Mouse (Mus musculus) kidney, adult 2 months (tissue): ENCODE data around the gene Rfx4. TPM values are rescaled to one million over a fixed set of nuclear protein-coding genes. Genes with fewer than 3 reads are reported as not detected.

Experiments
- DNase-seq: peaks from one replicate; pipeline ENCODE4 v3.0.0; 2021
- H3K27ac ChIP-seq: fragments of 200-500 bp; 2 replicates; pipeline ENCODE4 v1.5.1; 2012; ENCODE audit warnings: low read depth, low read length, control low read depth, inconsistent platforms; ENCODE audit not compliant: insufficient read depth
- H3K27me3 ChIP-seq: fragments of 200-500 bp; replicated peaks from 2 replicates; pipeline ENCODE4 v1.6.1; 2012; ENCODE audit warnings: mild to moderate bottlenecking, moderate library complexity, low read length, inconsistent platforms; ENCODE audit not compliant: control insufficient read depth, insufficient read depth
- H3K36me3 ChIP-seq: fragments of 200-500 bp; 2 replicates; pipeline ENCODE4 v1.6.1; 2012; ENCODE audit warnings: mild to moderate bottlenecking, moderate library complexity, low read length, inconsistent platforms; ENCODE audit not compliant: control insufficient read depth, insufficient read depth
- H3K4me1 ChIP-seq: fragments of 200-500 bp; 2 replicates; pipeline ENCODE4 v1.6.1; 2011; ENCODE audit warnings: low read length; ENCODE audit not compliant: control insufficient read depth, insufficient read depth
- H3K4me3 ChIP-seq: fragments of 200-500 bp; 2 replicates; pipeline ENCODE4 v1.5.1; 2011; ENCODE audit warnings: mild to moderate bottlenecking, low read depth, low read length, control low read depth; ENCODE audit not compliant: insufficient read depth
- CTCF ChIP-seq: fragments of 200-500 bp; conservative IDR thresholded peaks from 2 replicates; pipeline ENCODE4 v1.5.1; 2011; ENCODE audit warnings: low read depth, mild to moderate bottlenecking, control low read depth, low read length, moderate library complexity, mixed read lengths; ENCODE audit not compliant: insufficient read depth, insufficient read length
- POLR2A ChIP-seq: fragments of 200-500 bp; IDR thresholded peaks from one replicate; pipeline ENCODE4 v1.6.1; 2011; ENCODE audit warnings: low read depth, low read length, control low read depth
- WGBS: fragments of 180-500 bp; shearing (Covaris S2); methylation state at CpG from one replicate; pipeline ENCODE4 v1.1.7; 2018; 5-methylcytosine and 5-hydroxymethylcytosine counted together
- polyA plus RNA-seq: library from polyadenylated mRNA; depleted of rRNA; stranded (reverse); fragments of >200 nt; gene quantifications from 2 replicates; pipeline ENCODE4 v1.2.3, GENCODE M21; 2012

The Rfx4 gene
- polyA plus RNA-seq, 1 experiment, result 0.23 TPM

GRCm38 (mm10) chr10:84858371-84858770 is 102.5 kb downstream of the Rfx4 start:
- H3K27me3 ChIP-seq, result no peaks in the 10 kb centered on the region
- H3K36me3 ChIP-seq, result no peaks in the 10 kb centered on the region
- H3K27ac ChIP-seq, result no peak overlapping the region
- DNase-seq, result no peak
- TF ChIP-seq CTCF (no peak), POLR2A (no peak)
- no peak overlapping the region for H3K4me3 ChIP-seq
- H3K4me1 ChIP-seq, result no peaks in the 10 kb centered on the region
- WGBS, result 80% methylated on average over 8 of the region's 8 CpGs

- no peaks in the 10 kb centered on the region for H3K4me1 ChIP-seq
- H3K27me3 ChIP-seq, result no peaks in the 10 kb centered on the region
- 67% methylated on average over 14 of the region's 14 CpGs for WGBS
- H3K4me3 ChIP-seq, result no peak overlapping the region
- no peak overlapping the region for H3K27ac ChIP-seq
- H3K36me3 ChIP-seq, result no peaks in the 10 kb centered on the region
- DNase-seq, result no peak
- TF ChIP-seq CTCF (no peak), POLR2A (no peak)
These were observed 103.1 kb downstream of the Rfx4 start for GRCm38 (mm10) chr10:84858806-84859496.

GRCm38 (mm10) chr10:84859556-84860380 is 103.9 kb downstream of the Rfx4 start:
- Histone ChIP-seq H3K4me1 (no peaks in the 10 kb centered on the region), H3K27ac (no peak overlapping the region), H3K4me3 (no peak overlapping the region), H3K27me3 (no peaks in the 10 kb centered on the region), H3K36me3 (no peaks in the 10 kb centered on the region)
- WGBS, result 50% methylated on average over 13 of the region's 13 CpGs
- TF ChIP-seq POLR2A (no peak), CTCF (no peak)
- no peak for DNase-seq

GRCm38 (mm10) chr10:84863488-84863887 is 107.6 kb downstream of the Rfx4 start:
- TF ChIP-seq POLR2A, result no peak
- no peak for TF ChIP-seq CTCF
- Histone ChIP-seq H3K27ac (no peak overlapping the region), H3K36me3 (no peaks in the 10 kb centered on the region), H3K4me3 (no peak overlapping the region), H3K27me3 (no peaks in the 10 kb centered on the region), H3K4me1 (no peaks in the 10 kb centered on the region)
- 82% methylated on average over 6 of the region's 6 CpGs for WGBS
- DNase-seq, result no peak

- H3K4me1 ChIP-seq, result no peaks in the 10 kb centered on the region
- no peak overlapping the region for H3K27ac ChIP-seq
- WGBS, result 89% methylated on average over 7 of the region's 7 CpGs
- no peak for DNase-seq
- H3K4me3 ChIP-seq, result no peak overlapping the region
- no peaks in the 10 kb centered on the region for H3K36me3 ChIP-seq
- TF ChIP-seq POLR2A (no peak), CTCF (no peak)
- no peaks in the 10 kb centered on the region for H3K27me3 ChIP-seq
These were observed 111.7 kb downstream of the Rfx4 start for GRCm38 (mm10) chr10:84867577-84867976.

GRCm38 (mm10) chr10:84871285-84871684 is 115.4 kb downstream of the Rfx4 start:
- H3K27ac ChIP-seq, result no peak overlapping the region
- no peaks in the 10 kb centered on the region for H3K4me1 ChIP-seq
- 74% methylated on average over 12 of the region's 12 CpGs for WGBS
- no peak for DNase-seq
- no peaks in the 10 kb centered on the region for H3K27me3 ChIP-seq
- H3K36me3 ChIP-seq, result no peaks in the 10 kb centered on the region
- H3K4me3 ChIP-seq, result no peak overlapping the region
- TF ChIP-seq CTCF (no peak), POLR2A (no peak)

- 55% methylated on average over 4 of the region's 4 CpGs for WGBS
- no peak for TF ChIP-seq POLR2A
- TF ChIP-seq CTCF, result no peak
- H3K27ac ChIP-seq, result no peak overlapping the region
- no peaks in the 10 kb centered on the region for H3K4me1 ChIP-seq
- no peaks in the 10 kb centered on the region for H3K27me3 ChIP-seq
- no peak overlapping the region for H3K4me3 ChIP-seq
- no peak for DNase-seq
- H3K36me3 ChIP-seq, result no peaks in the 10 kb centered on the region
These were observed 116.1 kb downstream of the Rfx4 start for GRCm38 (mm10) chr10:84871921-84872320.
